15 mouse cellular contexts compared by ENCODE assay signal in genomic region chr9:48421029-48421428, GRCm38 (mm10).
"Had no signal": no experiment of that assay in that cellular context is flagged by ENCODE, and none has a peak within 500 bp of the region (broad histone marks: within the 10 kb centered on the region; RNA-seq: fewer than 3 reads in every experiment).

No protein-coding gene starts in this region.

- H3K9me3 ChIP-seq: liver, embryonic 12.5 days; lung, embryonic 15.5 days; midbrain, embryonic 10.5 days; midbrain, embryonic 12.5 days; neural tube, embryonic 12.5 days had no signal

- H3K4me3 ChIP-seq: liver, embryonic 12.5 days; lung, embryonic 15.5 days; midbrain, embryonic 10.5 days; midbrain, embryonic 12.5 days; neural tube, embryonic 12.5 days had no signal

- H3K9ac ChIP-seq: liver, embryonic 12.5 days; liver, embryonic 14.5 days; lung, embryonic 15.5 days; midbrain, embryonic 12.5 days; neural tube, embryonic 12.5 days had no signal

- DNase-seq: lung, adult 2 months; lung, postnatal 14 days; lung, postnatal 36 days; midbrain, embryonic 14.5 days; right cerebral cortex, postnatal 14 days; thymus, adult 18-20 months; thymus, postnatal 14 days; thymus, postnatal 36 days had no signal

- ATAC-seq: liver, embryonic 12.5 days; lung, postnatal 0 days had no signal

- H3K27me3 ChIP-seq: lung, embryonic 15.5 days; midbrain, embryonic 12.5 days; neural tube, embryonic 12.5 days had no signal

- H3K27ac ChIP-seq: liver, embryonic 12.5 days; liver, embryonic 14.5 days; lung, embryonic 15.5 days; midbrain, embryonic 10.5 days; midbrain, embryonic 12.5 days; neural tube, embryonic 12.5 days had no signal

- H3K4me2 ChIP-seq: liver, embryonic 12.5 days; lung, embryonic 15.5 days; midbrain, embryonic 12.5 days; neural tube, embryonic 12.5 days had no signal

- H3K36me3 ChIP-seq: liver, embryonic 12.5 days; lung, embryonic 15.5 days; midbrain, embryonic 10.5 days; midbrain, embryonic 12.5 days; neural tube, embryonic 12.5 days had no signal

- H3K4me1 ChIP-seq: liver, embryonic 12.5 days; lung, embryonic 15.5 days; midbrain, embryonic 10.5 days; midbrain, embryonic 12.5 days; neural tube, embryonic 12.5 days had no signal
